Mouse (Mus musculus) forebrain, embryonic 11.5 days (tissue): ENCODE data around the gene Gp9. TPM values are rescaled to one million over a fixed set of nuclear protein-coding genes. Genes with fewer than 3 reads are reported as not detected.

ENCODE experiments used
- ATAC-seq: fragments of 200-750 bp; cut with Nextera tagmentation; replicated peaks from 2 replicates; pipeline ENCODE4 v1.8.0; 2017; ENCODE audit warnings: moderate TSS enrichment; ENCODE audit not compliant: low FRiP score
- DNase-seq: peaks from one replicate; pipeline ENCODE4 v3.0.0-alpha.2; 2017; ENCODE audit warnings: low spot score
- H3K27ac ChIP-seq: fragments of 300-500 bp; sonication (generic); 2 replicates; pipeline ENCODE4 v1.5.1; 2014; ENCODE audit warnings: low read depth, low read length
- H3K27me3 ChIP-seq: fragments of 300-500 bp; sonication (generic); 2 replicates; pipeline ENCODE4 v1.6.1; 2014; ENCODE audit warnings: mild to moderate bottlenecking, low read length, mixed read lengths; ENCODE audit not compliant: control insufficient read depth, insufficient read depth
- H3K36me3 ChIP-seq: fragments of 300-500 bp; sonication (generic); 2 replicates; pipeline ENCODE4 v1.6.1; 2014; ENCODE audit warnings: mild to moderate bottlenecking, low read length, moderate library complexity, mixed read lengths; ENCODE audit not compliant: control insufficient read depth, insufficient read depth
- H3K4me1 ChIP-seq: fragments of 300-500 bp; sonication (generic); replicated peaks from 2 replicates; pipeline ENCODE4 v1.6.1; 2014; ENCODE audit warnings: low read length, mixed read lengths; ENCODE audit not compliant: control insufficient read depth, insufficient read depth
- H3K4me2 ChIP-seq: fragments of 300-500 bp; sonication (generic); 2 replicates; pipeline ENCODE4 v1.6.1; 2014; ENCODE audit warnings: low read depth, mild to moderate bottlenecking, low read length, moderate library complexity, mixed read lengths; ENCODE audit not compliant: severe bottlenecking
- H3K4me3 ChIP-seq: fragments of 300-500 bp; sonication (generic); 2 replicates; pipeline ENCODE4 v1.5.1; 2014; ENCODE audit warnings: low read depth, low read length
- H3K9ac ChIP-seq: fragments of 300-500 bp; sonication (generic); 2 replicates; pipeline ENCODE4 v1.6.1; 2014; ENCODE audit warnings: low read length
- H3K9me3 ChIP-seq: fragments of 300-500 bp; sonication (generic); 2 replicates; pipeline ENCODE4 v1.6.1; 2016; ENCODE audit warnings: low read length, mixed read lengths; ENCODE audit not compliant: control insufficient read depth
- WGBS: fragments of 180-500 bp; shearing (Covaris S2); extraction: QIAGEN DNeasy Blood & Tissue Kit; methylation state at CpG from one replicate; pipeline ENCODE4 v1.1.7; 2014; 5-methylcytosine and 5-hydroxymethylcytosine counted together
- polyA plus RNA-seq: library from polyadenylated mRNA; unstranded; fragments of >200 nt; fragmentation: Nextera tagmentation; extraction: Ambion mirVana; gene quantifications from 2 replicates; pipeline ENCODE4 v1.2.1, GENCODE M21; 2014

Gp9 gene
- polyA plus RNA-seq, 1 experiment from 2014 or later, result 2.8 TPM

DNA sequence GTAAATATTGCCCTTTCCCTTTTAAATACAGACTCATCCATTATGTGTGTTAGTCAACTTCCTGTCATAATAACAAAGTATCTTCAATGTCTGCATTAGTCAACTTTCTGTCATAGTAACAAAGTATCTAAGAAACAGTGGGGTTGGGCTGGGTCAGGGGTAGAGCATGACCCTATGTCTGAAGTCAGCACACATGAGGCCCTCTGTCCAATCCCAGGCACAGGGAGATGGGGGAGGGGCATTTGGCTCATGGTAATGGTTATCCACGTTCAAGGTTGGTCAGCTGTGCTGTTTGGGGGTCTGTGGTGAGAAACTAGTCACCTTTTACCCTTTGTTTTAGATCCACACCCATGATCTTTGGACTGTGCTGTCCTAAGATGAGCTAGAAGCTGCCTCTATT, 32.6 kb upstream of the Gp9 start:
- ATAC-seq (no peak), DNase-seq (no peak)
- no peak overlapping the region for H3K9ac ChIP-seq
- H3K27ac ChIP-seq, result no peak overlapping the region
- no peaks in the 10 kb centered on the region for H3K9me3 ChIP-seq
- 54% methylated on average over 1 of the region's 1 CpGs for WGBS
- no peak overlapping the region for H3K4me2 ChIP-seq
- no peaks in the 10 kb centered on the region for H3K36me3 ChIP-seq
- no peaks in the 10 kb centered on the region for H3K4me1 ChIP-seq
- H3K4me3 ChIP-seq, result no peak overlapping the region
- H3K27me3 ChIP-seq, result no peaks in the 10 kb centered on the region

DNA sequence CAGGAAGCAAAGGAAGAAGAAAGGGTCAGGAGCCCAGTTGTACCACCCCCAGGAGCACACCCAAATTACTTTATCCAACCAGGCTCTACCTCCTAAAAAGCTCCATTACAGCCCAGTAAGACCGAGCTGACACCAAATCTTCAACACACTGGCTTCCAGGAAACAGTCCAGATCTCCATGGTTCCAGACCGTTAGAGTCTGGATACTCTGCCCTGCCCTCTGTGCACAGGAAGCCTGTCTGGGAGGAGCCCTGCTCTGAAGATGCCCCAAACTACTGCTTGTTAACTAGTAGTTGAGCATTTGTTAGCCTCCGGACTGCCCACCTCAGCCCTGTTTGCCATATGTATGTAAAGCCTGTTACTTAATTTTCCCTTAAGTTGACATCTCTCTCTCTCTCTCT, 31.8 kb upstream of the Gp9 start:
- WGBS, result 77% methylated on average over 3 of the region's 3 CpGs
- Histone ChIP-seq H3K27ac (no peak overlapping the region), H3K4me1 (no peaks in the 10 kb centered on the region), H3K4me3 (no peak overlapping the region), H3K36me3 (no peaks in the 10 kb centered on the region), H3K27me3 (no peaks in the 10 kb centered on the region), H3K9me3 (no peaks in the 10 kb centered on the region), H3K4me2 (no peak overlapping the region), H3K9ac (no peak overlapping the region)
- ATAC-seq, result no peak
- DNase-seq, result no peak

DNA sequence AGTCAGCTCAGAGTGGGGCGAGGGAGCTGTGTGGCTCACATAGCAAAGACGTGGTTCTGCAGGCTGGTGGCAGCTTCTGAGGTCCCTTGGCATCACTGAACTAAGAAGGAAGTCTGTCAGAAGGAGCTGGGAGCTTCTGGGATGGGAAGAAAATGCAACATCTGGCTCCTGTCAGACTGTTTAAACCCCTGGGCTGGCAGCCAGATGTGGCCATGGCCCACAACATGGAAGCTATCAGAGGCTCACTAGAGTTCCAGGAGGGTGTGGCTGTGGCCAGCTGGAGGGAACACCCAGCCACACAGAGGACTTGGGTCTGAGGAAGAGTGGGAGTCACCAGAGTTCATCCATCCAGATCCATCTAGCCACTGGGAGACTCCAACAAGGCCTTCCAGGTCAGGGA, 31.0 kb upstream of the Gp9 start:
- Histone ChIP-seq H3K4me3 (no peak overlapping the region), H3K4me2 (no peak overlapping the region), H3K27ac (no peak overlapping the region), H3K36me3 (no peaks in the 10 kb centered on the region), H3K4me1 (no peaks in the 10 kb centered on the region), H3K9me3 (no peaks in the 10 kb centered on the region), H3K27me3 (no peaks in the 10 kb centered on the region), H3K9ac (no peak overlapping the region)
- no peak for DNase-seq
- WGBS, result 88% methylated on average over 2 of the region's 2 CpGs
- no peak for ATAC-seq

DNA sequence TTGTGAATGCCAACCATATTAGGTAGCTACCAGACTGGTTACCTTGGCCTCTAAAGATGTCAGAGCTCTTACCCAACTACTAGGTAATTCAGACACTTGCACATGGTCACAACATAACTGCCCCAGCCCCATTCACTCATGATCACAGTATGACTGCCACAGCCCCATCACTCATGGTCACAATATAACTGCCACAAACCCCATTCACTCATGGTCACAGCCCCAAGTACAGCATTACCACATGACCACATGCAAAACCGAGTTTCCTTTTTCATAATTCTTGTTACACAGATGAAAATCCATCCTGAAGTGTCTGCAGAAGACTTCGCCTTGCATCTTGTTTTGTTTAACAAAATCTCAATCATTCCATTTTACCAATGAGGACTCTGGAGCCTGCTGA, 29.8 kb upstream of the Gp9 start:
- Histone ChIP-seq H3K36me3 (no peaks in the 10 kb centered on the region), H3K4me2 (no peak overlapping the region), H3K9me3 (no peaks in the 10 kb centered on the region), H3K27ac (no peak overlapping the region), H3K27me3 (no peaks in the 10 kb centered on the region), H3K4me1 (no peaks in the 10 kb centered on the region), H3K4me3 (no peak overlapping the region), H3K9ac (no peak overlapping the region)
- 89% methylated on average over 2 of the region's 2 CpGs for WGBS
- DNase-seq (no peak), ATAC-seq (no peak)

DNA sequence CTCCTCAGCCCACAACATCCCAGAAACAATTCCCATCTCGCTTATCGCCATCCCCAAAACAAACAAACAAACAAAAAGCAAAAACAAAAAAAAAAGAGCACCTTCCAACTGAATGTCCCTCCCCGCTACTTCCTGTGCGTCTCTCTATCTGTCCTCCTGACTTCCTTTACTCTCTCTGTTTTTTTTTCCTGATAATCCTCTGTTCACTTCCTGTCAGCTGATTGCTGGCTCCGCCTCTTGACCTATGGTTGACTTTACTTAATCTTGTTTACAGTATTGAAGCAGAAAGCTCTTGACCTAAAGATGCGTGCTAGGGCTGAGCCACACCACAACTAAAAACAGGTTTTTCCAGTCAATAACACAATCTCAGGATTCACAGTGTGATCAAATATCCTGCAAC, 29.3 kb upstream of the Gp9 start:
- Histone ChIP-seq H3K9ac (no peak overlapping the region), H3K27ac (no peak overlapping the region), H3K36me3 (no peaks in the 10 kb centered on the region), H3K4me1 (no peaks in the 10 kb centered on the region), H3K4me2 (no peak overlapping the region), H3K4me3 (no peak overlapping the region), H3K27me3 (no peaks in the 10 kb centered on the region), H3K9me3 (no peaks in the 10 kb centered on the region)
- no peak for DNase-seq
- WGBS, result 88% methylated on average over 6 of the region's 6 CpGs
- no peak for ATAC-seq

DNA sequence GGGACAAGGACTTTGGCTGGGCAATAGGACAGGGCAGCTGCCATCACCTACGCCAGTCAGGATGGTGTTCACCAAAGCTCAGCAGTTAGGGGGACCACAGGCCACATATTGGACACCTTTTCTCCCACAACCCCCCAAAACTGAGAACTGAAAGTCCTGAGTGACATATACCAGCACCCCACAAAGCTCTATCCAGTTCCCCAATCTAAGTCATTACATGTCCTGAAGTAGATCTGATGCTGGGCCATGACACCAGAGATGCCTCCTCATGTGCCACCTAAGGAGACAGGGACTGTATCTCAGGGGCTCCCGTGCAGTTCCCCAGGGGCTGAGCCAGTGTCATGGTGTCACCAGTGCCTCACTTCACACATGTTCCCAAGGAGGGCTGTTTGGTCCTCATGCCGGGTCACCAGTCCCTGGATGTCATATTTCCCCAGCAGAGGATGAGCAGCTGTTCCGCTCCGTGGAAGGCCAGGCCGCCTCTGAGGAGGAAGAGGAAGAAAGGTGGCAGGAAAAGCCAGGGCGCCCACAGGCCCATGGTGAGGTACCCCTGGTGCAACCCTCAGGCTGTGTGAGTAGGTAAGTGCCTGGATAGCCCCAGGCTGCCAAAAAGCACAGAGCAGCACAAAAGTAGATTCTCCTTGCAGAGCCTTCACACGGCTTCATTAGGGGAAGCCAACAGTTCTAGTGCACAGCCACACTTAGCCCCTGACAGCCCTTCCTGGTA, 27.5 kb upstream of the Gp9 start:
- H3K27ac ChIP-seq, result no peak overlapping the region
- H3K9ac ChIP-seq, result no peak overlapping the region
- DNase-seq, result no peak
- no peaks in the 10 kb centered on the region for H3K9me3 ChIP-seq
- no peaks in the 10 kb centered on the region for H3K36me3 ChIP-seq
- H3K4me1 ChIP-seq, result no peaks in the 10 kb centered on the region
- no peak overlapping the region for H3K4me3 ChIP-seq
- 87% methylated on average over 8 of the region's 8 CpGs for WGBS
- ATAC-seq, result no peak
- no peaks in the 10 kb centered on the region for H3K27me3 ChIP-seq
- H3K4me2 ChIP-seq, result no peak overlapping the region

DNA sequence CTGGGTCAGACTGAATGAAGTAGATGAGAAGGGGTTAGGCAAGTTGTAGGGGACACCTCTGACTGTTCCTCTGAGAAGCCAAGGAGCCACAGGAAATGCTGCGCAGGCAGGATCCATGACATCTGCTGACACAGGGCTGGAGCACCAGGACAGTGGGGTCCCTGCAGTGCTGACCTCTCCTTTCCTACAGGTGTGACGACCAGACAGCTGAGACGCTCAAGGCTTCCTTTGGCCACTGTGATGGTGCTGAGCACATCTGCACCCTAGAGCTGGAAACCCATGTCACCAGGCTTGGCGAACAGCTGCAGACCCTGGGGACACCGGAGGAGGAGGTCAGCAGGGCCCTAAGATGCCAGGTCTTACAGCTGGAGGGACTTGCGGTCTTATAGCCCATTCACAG, 26.3 kb upstream of the Gp9 start:
- Histone ChIP-seq H3K9ac (no peak overlapping the region), H3K9me3 (no peaks in the 10 kb centered on the region), H3K27me3 (no peaks in the 10 kb centered on the region), H3K36me3 (no peaks in the 10 kb centered on the region), H3K4me1 (no peaks in the 10 kb centered on the region), H3K27ac (no peak overlapping the region), H3K4me2 (no peak overlapping the region), H3K4me3 (no peak overlapping the region)
- ATAC-seq (no peak), DNase-seq (no peak)
- 82% methylated on average over 6 of the region's 6 CpGs for WGBS

DNA sequence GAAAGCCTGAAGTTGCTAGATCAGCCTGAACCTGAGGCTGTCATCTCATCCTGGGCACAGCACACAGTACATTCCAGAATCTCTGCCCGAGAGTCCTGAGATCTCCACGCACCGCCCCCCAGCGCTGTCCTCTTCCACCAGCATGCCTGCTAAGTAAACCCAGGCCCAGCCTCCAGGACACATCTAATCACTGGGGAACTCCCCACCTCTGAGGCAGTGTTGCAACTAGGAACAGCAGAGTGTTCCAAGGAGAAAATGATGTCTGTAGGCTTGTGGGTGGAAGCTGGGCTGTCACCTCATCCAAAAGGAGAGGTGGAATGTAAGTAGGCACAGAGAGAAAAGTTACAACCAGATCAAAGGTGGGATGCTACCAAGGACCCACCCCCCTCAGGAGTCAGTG, 22.7 kb upstream of the Gp9 start:
- Histone ChIP-seq H3K36me3 (no peaks in the 10 kb centered on the region), H3K9ac (no peak overlapping the region), H3K27me3 (no peaks in the 10 kb centered on the region), H3K4me1 (no peaks in the 10 kb centered on the region), H3K4me2 (no peak overlapping the region), H3K27ac (no peak overlapping the region), H3K9me3 (no peaks in the 10 kb centered on the region), H3K4me3 (no peak overlapping the region)
- ATAC-seq, result no peak
- DNase-seq, result peak; percentile 33
- WGBS, result 94% methylated on average over 4 of the region's 4 CpGs

DNA sequence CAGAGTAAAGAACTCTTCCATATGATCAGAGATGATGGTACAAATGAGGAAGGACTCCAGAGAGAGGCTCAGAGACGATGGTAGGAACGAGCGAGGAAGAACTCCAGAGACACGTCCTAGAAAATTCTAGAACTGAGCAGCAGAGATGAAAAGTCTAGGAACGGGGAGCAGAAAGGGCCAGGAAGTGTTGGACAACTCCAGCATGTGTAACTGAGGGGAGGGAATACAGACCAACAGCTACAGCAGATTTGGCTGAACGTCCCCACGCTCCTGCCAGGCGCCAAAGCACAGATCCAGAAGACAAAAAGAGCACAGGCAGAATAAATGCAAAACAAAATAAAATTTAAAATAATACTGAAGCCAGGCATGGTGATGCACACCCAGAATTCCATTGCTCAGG, 21.0 kb upstream of the Gp9 start:
- Histone ChIP-seq H3K27ac (no peak overlapping the region), H3K27me3 (no peaks in the 10 kb centered on the region), H3K4me3 (no peak overlapping the region), H3K4me2 (no peak overlapping the region), H3K9ac (no peak overlapping the region), H3K9me3 (no peaks in the 10 kb centered on the region), H3K4me1 (no peaks in the 10 kb centered on the region), H3K36me3 (no peaks in the 10 kb centered on the region)
- ATAC-seq (no peak), DNase-seq (peak; percentile 36)
- WGBS, result 91% methylated on average over 8 of the region's 8 CpGs
